Mouse (Mus musculus) lung, postnatal 0 days (tissue): ENCODE measurements around the gene Grk6. TPM values are rescaled to one million over a fixed set of nuclear protein-coding genes. Genes with fewer than 3 reads are reported as not detected.

Experiments used
- ATAC-seq: fragments of 200-750 bp; cut with Nextera tagmentation; 2 replicates; pipeline ENCODE4 v1.8.0; 2017; ENCODE audit warnings: moderate library complexity
- DNase-seq: peaks from one replicate; pipeline ENCODE4 v3.0.0-alpha.2; 2016; ENCODE audit warnings: low spot score
- H3K27ac ChIP-seq: fragments of 300-500 bp; sonication (generic); 2 replicates; pipeline ENCODE4 v1.5.1; 2014; ENCODE audit warnings: antibody characterized with exemption, mild to moderate bottlenecking, low read length, mixed read lengths
- H3K27me3 ChIP-seq: fragments of 300-500 bp; sonication (generic); replicated peaks from 2 replicates; pipeline ENCODE4 v1.6.1; 2014; ENCODE audit warnings: low read length, mixed read lengths; ENCODE audit not compliant: insufficient read depth
- H3K36me3 ChIP-seq: fragments of 300-500 bp; sonication (generic); 2 replicates; pipeline ENCODE4 v1.6.1; 2014; ENCODE audit warnings: low read length, mixed read lengths; ENCODE audit not compliant: insufficient read depth
- H3K4me1 ChIP-seq: fragments of 300-500 bp; sonication (generic); 2 replicates; pipeline ENCODE4 v1.6.1; 2014; ENCODE audit warnings: antibody characterized with exemption, low read depth, low read length, mixed read lengths; ENCODE audit not compliant: insufficient read depth
- H3K4me2 ChIP-seq: fragments of 300-500 bp; sonication (generic); replicated peaks from 2 replicates; pipeline ENCODE4 v1.6.1; 2014; ENCODE audit warnings: low read depth, mild to moderate bottlenecking, low read length, moderate library complexity, mixed read lengths
- H3K4me3 ChIP-seq: fragments of 300-500 bp; sonication (generic); 2 replicates; pipeline ENCODE4 v1.5.1; 2014; ENCODE audit warnings: low read depth, low read length
- H3K9ac ChIP-seq: fragments of 300-500 bp; sonication (generic); replicated peaks from 2 replicates; pipeline ENCODE4 v1.6.1; 2014; ENCODE audit warnings: low read depth, mild to moderate bottlenecking
- H3K9me3 ChIP-seq: fragments of 300-500 bp; sonication (generic); 2 replicates; pipeline ENCODE4 v1.6.1; 2016; ENCODE audit warnings: low read length, mixed read lengths
- CTCF ChIP-seq: IDR thresholded peaks from 2 replicates; pipeline ENCODE4 v1.5.1; 2016; ENCODE audit warnings: antibody characterized with exemption, mild to moderate bottlenecking
- EP300 ChIP-seq: IDR thresholded peaks from 2 replicates; pipeline ENCODE4 v1.6.1; 2016; ENCODE audit warnings: antibody characterized with exemption, mild to moderate bottlenecking, control low read depth
- WGBS: fragments of 180-500 bp; shearing (Covaris S2); extraction: QIAGEN DNeasy Blood & Tissue Kit; methylation state at CpG from one replicate; pipeline ENCODE4 v1.1.7; 2014; 5-methylcytosine and 5-hydroxymethylcytosine counted together
- polyA plus RNA-seq: library from polyadenylated mRNA; unstranded; fragments of >200 nt; fragmentation: Nextera tagmentation; extraction: Ambion mirVana; gene quantifications from 2 replicates; pipeline ENCODE4 v1.2.1, GENCODE M21; 2015

Gene Grk6
- polyA plus RNA-seq, 1 experiment from 2014 or later: 20.4 TPM

DNA sequence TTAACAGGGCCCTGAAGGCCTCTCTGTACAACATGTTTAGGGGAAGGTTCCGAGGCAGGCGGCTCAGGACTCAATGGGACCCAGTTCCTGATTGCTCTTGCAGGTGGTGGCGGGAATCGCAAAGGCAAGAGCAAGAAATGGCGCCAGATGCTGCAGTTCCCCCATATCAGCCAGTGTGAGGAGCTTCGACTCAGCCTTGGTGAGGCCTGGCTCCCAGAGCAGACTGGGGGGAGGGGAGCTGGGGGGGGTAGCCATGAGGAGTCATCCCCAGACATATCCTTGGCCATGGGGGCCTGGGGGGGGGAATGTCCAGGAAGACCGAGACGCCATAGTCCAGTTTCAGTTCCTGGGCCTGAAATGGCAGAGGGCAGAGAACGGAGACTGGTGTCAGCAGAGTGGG is 4.3 kb downstream of the Grk6 start:
- Histone ChIP-seq H3K4me2 (no peak overlapping the region), H3K36me3 (peaks cover 16% of the 10 kb centered on the region; the same call in 1 of the 2 replicates), H3K9me3 (no peaks in the 10 kb centered on the region), H3K4me1 (peaks cover 10% of the 10 kb centered on the region; the same call in 1 of the 2 replicates), H3K27ac (no peak overlapping the region), H3K4me3 (no peak overlapping the region), H3K9ac (no peak overlapping the region), H3K27me3 (no peaks in the 10 kb centered on the region)
- TF ChIP-seq EP300 (no peak), CTCF (no peak)
- no peak for ATAC-seq
- DNase-seq: no peak
- 89% methylated on average over 9 of the region's 9 CpGs for WGBS

DNA sequence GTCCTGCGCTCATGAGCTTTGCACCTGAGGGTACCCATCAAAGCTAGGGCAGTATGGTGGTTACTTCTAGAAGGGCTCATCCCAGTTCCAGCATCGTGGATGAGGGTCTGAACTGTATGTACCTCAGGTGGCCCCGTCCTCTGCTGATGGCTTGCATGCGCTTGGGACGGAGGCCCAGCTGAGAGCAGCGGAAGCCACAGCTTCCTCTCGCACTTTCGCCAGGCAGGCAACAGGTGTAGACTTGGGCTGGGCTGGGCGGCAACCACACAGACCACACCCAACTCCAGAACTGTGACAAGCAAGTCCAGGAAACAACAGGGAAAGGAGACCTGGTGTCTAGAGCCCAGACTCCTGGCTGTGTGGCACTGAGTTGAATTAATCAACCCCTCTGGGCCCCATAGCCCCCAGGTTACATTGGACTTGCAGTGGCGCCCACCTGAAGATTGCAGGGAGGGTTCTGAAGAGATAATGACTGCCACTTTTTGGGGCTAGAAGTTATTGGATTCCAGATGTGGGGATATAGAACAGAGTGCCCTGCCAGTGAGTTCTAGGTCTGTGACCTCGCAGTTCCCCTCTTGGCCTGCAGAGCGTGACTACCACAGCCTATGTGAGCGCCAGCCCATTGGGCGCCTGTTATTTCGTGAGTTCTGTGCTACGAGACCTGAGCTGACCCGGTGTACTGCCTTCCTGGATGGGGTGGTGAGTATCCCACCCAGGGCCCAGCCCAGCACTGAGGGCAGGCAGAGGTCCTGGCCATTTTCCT is 5.0 kb downstream of the Grk6 start:
- Histone ChIP-seq H3K27me3 (no peaks in the 10 kb centered on the region), H3K4me3 (no peak overlapping the region), H3K27ac (no peak overlapping the region), H3K9ac (no peak overlapping the region), H3K4me1 (peaks cover 10% of the 10 kb centered on the region; the same call in 1 of the 2 replicates), H3K4me2 (no peak overlapping the region), H3K9me3 (no peaks in the 10 kb centered on the region), H3K36me3 (peaks cover 19% of the 10 kb centered on the region; the same call in 1 of the 2 replicates)
- ATAC-seq: no peak
- TF ChIP-seq EP300 (no peak), CTCF (peak; percentile 33)
- no peak for DNase-seq
- 85% methylated on average over 17 of the region's 17 CpGs for WGBS

DNA sequence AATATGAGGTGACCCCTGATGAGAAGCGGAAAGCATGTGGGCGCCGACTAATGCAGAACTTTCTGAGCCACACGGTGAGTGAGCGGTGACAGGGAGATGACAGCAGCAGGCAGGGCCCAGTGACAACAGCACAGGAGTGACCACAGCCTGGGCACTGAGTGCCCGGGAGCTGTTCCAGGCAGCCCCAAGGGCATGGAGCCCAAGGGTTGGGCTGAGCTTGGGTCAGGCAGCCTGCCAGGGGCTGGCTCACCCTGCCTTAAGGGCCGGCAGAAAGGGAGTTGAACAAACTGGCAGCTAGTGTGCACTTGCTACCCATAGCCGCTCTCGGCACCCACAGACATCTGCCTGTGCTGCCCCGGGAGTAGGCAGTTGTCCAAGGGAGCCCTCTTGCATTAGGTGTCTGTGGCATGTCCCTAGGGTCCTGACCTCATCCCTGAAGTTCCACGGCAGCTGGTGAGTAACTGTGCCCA is 5.7 kb downstream of the Grk6 start:
- Histone ChIP-seq H3K4me3 (no peak overlapping the region), H3K36me3 (peaks cover 19% of the 10 kb centered on the region; the same call in 1 of the 2 replicates), H3K27me3 (no peaks in the 10 kb centered on the region), H3K4me1 (peaks cover 9% of the 10 kb centered on the region; the same call in 1 of the 2 replicates), H3K9me3 (no peaks in the 10 kb centered on the region), H3K27ac (no peak overlapping the region), H3K9ac (no peak overlapping the region), H3K4me2 (no peak overlapping the region)
- TF ChIP-seq EP300 (no peak), CTCF (no peak)
- 78% methylated on average over 11 of the region's 11 CpGs for WGBS
- ATAC-seq (peak; percentile 20; the same call in 1 of the 2 replicates), DNase-seq (no peak)

DNA sequence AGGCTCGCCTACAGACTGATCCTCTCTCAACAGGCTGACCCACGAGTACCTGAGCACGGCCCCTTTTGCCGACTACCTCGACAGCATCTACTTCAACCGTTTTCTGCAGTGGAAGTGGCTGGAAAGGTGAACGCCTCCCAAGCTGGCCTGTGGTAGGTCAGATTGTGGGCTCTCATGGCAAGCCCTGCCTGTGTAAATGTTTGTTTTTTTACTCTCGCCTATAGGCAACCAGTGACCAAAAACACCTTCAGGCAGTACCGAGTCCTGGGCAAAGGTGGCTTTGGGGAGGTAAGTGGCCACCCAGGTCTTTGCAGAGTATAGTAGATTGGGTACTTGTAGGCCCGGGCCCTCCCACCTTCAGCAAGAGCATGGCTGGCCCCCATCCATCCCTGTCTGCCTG is 6.4 kb downstream of the Grk6 start:
- Histone ChIP-seq H3K36me3 (peaks cover 19% of the 10 kb centered on the region; the same call in 1 of the 2 replicates), H3K4me1 (peaks cover 2% of the 10 kb centered on the region; the same call in 1 of the 2 replicates), H3K4me3 (no peak overlapping the region), H3K9ac (no peak overlapping the region), H3K4me2 (no peak overlapping the region), H3K9me3 (no peaks in the 10 kb centered on the region), H3K27ac (no peak overlapping the region), H3K27me3 (no peaks in the 10 kb centered on the region)
- DNase-seq: no peak
- TF ChIP-seq EP300 (no peak), CTCF (no peak)
- ATAC-seq: no peak
- WGBS: 81% methylated on average over 10 of the region's 10 CpGs

DNA sequence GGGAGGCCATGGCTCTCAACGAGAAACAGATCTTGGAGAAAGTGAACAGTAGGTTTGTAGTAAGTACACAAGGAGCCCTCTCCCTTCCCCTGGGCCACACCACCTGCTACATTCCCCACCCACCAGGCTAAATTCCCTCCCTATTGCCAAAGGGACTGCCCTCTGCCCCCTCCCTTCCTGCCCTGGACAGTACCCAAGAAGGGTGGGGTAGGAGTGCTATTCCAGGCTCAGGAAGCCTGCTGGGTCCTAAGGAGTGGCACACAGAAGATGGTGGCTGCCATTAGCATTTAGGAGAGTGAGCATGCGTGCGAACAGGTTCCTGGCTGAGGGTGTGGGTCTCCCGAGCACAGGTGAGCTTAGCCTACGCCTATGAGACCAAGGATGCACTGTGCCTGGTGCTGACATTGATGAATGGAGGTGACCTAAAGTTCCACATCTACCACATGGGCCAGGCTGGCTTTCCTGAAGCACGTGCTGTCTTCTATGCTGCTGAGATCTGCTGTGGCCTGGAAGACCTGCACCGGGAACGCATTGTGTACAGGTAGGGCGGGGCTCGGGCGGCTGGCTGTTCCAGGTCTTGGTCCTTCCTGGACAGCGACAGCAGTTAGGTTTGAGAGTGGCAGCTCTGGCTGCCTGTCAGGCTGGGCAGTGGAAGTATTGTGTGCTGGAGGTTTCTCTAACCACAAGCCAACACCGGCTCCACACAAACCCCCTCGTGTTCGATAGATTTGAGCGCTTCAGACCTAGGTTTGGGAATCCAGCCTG is 7.1 kb downstream of the Grk6 start:
- DNase-seq (peak; percentile 31), ATAC-seq (peak; percentile 53)
- Histone ChIP-seq H3K4me2 (no peak overlapping the region), H3K36me3 (peaks cover 19% of the 10 kb centered on the region; the same call in 1 of the 2 replicates), H3K4me3 (no peak overlapping the region), H3K9me3 (no peaks in the 10 kb centered on the region), H3K27ac (no peak overlapping the region), H3K9ac (no peak overlapping the region), H3K4me1 (no peaks in the 10 kb centered on the region; the same call in 1 of the 2 replicates), H3K27me3 (no peaks in the 10 kb centered on the region)
- TF ChIP-seq CTCF (no peak), EP300 (no peak)
- 88% methylated on average over 16 of the region's 16 CpGs for WGBS

DNA sequence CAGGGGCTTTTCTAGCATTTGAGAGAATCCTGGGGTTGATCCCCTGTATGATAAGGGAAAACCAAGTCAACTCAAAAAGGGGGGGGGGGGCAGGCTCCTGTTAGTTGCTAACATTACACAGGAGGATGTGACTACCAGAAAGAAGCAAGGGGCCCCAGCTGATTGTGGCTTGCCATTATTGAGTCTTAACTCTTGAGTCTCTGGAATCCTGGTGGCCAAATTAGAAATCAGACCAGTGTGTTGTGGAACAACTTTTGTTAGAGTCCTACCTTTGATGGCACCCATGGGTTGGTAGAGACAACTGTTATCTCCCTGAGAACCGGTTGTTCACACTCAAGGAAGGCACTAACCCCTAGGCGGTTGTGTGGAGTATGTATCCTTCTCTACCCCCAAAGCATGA is 18.1 kb downstream of the Grk6 start:
- no peak overlapping the region for H3K4me2 ChIP-seq
- WGBS: 32% methylated on average over 2 of the region's 2 CpGs
- no peaks in the 10 kb centered on the region for H3K27me3 ChIP-seq
- no peak for ATAC-seq
- H3K9ac ChIP-seq: no peak overlapping the region
- DNase-seq: no peak
- H3K27ac ChIP-seq: no peak overlapping the region
- H3K9me3 ChIP-seq: no peaks in the 10 kb centered on the region
- H3K36me3 ChIP-seq: peaks cover 14% of the 10 kb centered on the region; the same call in 1 of the 2 replicates
- TF ChIP-seq CTCF: no peak
- TF ChIP-seq EP300: no peak
- peaks cover 10% of the 10 kb centered on the region; the same call in 1 of the 2 replicates for H3K4me1 ChIP-seq
- no peak overlapping the region for H3K4me3 ChIP-seq
